Mouse (Mus musculus): Measurements from ENCODE around the gene Hgfac.

DNA sequence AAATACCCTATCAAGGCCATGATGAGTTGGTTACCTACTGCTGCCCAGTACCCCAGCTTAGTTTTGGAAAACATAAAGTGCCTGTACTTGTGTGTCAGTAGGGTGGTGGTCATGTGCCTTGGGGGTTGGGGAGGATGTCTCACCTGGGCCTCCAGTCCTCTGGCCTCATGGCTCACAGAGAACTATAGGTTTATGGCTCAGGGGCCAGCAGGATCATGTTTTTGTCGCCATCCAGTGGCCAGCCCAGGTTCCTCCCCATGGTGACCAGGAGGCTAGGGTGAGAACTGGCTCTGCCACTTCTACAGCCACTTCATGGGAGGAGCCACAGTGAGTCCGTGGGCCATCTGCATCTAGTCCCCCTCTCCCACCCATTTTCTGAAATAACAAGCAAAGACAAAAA is 16.3 kb upstream of the Hgfac start:
- TF ChIP-seq POLR2A (IDR thresholded peaks at IDR 0.05; ENCODE audit: low read depth, low read length) (no peak), CTCF (conservative IDR thresholded peaks at IDR 0.05; ENCODE audit: insufficient read depth, insufficient read length, low read depth, low read length) (peak; percentile 76)

Measured in kidney, adult 2 months (tissue).